Mouse (Mus musculus) thymus, postnatal 14 days (tissue): ENCODE measurements at regions not wholly inside any gene's neighbourhood (a gene's known extent, or its start where the extent isn't known, plus 50 kb on each side); places are given as distances from the start of the nearest gene placed in this dataset.
"Not testable (repeated sequence)": the region's sequence is repeated elsewhere in the genome, so short reads cannot be mapped to it uniquely, and the experiment has no call there.

ENCODE experiments used
- DNase-seq: peaks from one replicate; pipeline ENCODE4 v3.0.0; 2021

DNA sequence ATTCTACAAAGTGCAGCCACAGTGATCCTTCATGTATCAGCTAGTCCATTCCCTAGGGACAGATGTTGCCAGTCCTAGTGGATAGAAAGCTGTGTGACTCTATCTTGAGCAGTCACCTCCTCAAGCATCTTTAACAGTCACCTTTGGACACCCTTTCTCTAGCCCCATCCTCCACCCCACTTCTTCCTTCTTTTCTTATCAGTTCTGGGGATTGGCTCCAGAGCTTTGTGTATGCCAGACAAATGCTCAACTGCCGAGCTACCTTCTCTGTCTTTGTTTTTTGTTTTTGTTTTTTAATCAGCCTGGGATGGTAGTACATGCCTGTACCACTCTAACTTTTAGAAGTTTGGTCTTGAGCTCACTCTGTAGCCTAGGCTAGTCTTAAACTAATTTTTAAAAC, 96.7 kb downstream of the Cd24a start:
- no peak for DNase-seq

GRCm38 (mm10) chr10:43675495-43675894, 97.4 kb downstream of the Cd24a start:
- not testable (repeated sequence) for DNase-seq

DNA sequence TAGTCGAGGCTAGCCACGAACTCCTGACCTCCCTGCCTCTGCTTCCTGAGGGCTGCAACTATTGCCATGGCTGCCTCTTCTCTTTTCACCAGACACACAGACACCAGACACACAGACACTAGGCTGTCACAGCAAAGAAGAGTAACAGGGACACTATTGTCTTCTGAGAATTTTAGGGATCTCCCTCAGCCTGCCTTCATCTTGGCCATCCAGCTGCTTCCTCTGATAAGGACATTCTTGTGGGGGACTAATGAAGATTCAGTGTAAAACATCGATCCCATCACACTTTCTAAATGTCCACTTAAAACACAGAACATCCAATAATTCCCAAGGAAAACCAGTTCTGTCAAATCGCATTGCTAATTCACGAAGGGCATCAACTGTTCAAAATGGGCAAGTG, 98.2 kb downstream of the Cd24a start:
- DNase-seq, result no peak

DNA sequence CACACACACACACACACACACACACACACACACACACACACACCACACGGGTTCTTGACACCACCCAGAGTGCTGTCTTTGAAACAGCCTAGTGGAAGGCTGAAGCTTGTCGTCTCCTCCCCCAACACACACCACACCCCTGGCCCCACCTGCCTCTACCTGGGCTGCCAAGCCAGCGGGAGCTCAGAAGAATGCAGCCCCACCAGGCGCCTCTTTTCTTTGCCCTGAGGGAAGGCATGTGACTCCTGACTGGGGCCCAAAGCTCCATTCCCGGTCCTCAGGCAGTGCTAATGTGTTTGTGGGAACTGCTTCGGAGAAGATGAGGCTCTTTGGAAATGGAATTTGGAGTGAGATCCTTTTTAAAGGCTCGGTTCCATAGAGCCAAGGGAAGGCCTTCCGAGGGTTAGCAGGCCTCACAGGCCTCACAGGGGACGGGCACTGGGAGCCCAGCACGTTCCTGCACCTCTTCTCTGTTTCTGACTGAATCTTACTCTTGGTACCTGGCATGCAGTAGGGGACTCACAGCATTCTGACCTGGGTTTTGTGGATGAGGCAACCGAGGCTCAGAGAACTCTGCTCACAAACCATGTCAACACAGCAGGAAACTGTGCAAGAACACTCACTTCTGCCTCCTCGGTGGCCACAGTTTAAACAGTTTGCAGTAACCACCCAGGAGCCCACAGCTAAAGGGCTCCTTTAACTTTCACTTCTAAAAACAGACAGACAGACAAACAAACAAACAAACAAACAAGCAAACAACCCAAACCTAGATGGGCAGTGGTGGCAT, 106.4 kb downstream of the Cd24a start:
- DNase-seq, result no peak

- DNase-seq, result no peak
These were observed 111.3 kb downstream of the Cd24a start for GRCm38 (mm10) chr10:43689161-43689913.

DNA sequence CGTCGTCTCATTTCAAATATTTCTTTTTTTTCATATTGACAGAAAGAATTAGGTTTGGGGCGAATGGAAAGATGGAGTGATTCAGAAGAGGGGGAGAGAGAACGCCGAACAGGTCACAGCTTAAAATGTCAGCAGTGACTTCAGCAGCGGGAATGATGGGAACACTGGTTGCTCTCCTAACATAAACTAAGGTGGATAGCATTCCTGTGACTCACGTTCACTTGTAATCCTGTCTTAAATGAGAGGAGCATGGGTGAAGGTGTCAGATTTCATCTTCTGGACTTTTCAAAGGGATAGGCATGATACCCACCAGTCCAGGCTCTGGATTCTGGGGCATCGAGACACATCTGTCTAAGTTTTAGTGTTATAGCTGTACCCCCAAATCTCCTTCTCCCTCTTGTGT, 111.8 kb downstream of the Cd24a start:
- no peak for DNase-seq

DNA sequence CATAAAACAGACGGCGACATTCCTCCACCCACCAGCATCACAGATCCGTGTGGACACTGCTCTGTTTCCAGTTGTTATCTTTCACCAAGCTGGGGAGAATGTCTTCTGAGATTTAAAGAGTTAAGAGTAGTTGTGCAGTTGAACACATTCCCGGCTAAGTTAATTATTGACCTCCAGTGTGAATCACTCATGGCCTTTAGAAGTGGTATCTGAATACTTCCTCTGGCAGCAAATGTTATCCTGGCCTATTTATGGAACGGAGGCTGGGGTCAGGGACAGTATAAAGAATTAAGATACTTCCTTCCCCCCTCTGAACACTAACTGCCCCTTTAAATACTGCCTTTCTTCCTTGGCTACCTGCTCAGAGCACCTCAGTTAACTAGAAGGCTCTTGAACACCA, 115.9 kb downstream of the Cd24a start:
- DNase-seq, result no peak

DNA sequence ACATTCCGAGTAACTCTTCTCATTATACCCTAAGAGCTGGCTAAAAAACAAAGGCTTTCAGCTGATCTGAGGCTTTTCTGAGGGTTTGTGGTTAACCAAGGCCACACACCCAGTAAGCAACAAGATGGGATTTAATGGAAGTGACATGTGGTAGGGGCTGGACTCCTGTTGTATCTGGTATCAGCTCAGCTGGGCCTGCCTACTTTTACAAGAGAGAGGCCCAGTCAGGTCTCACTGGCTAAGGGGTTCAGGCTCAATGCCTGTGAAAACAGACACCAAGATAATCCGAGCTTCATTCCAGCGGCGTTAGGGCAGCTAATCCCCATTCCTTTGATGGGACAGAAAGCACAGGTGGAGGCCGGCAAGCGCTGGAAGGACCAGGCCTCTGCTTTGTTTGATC, 116.4 kb downstream of the Cd24a start:
- DNase-seq, result no peak

DNA sequence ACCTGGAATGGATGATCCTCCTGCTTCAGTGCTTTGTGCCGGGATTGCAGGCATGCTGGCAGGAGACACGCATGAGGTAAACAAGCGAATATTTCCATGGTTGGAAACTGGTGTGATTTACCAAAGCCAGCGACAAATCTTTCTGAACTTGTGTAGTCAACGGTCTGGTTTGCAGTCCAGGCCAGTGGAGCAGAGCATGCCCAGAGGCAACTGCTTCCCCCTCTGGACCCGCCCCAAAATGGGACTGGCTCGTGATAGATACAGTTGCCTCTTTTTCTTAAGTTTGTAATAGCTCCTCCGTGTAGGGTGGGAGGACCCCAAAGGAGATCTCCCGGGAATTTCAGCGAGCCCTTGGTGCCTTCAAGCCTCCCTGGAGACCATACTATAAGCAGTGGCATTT, 117.4 kb downstream of the Cd24a start:
- no peak for DNase-seq

DNA sequence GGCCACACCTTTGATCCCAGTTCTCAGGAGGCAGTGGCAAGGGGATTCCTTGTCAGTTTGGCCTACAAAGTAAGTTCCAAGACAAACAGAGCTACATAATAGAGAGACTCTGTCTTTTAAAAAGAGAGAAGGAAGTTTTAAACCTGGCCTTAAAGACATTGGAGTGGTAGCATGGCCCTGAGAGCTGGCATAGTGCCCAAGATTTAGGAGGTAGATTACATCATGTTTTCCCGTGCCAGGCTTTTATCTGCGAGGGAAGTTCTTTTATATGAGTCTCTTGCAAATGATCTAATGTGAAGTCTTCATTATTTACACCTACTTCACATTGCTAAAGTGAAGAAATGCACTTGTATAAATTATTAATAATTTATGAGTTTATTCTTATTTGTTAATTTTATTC, 119.8 kb downstream of the Cd24a start:
- DNase-seq, result no peak

DNA sequence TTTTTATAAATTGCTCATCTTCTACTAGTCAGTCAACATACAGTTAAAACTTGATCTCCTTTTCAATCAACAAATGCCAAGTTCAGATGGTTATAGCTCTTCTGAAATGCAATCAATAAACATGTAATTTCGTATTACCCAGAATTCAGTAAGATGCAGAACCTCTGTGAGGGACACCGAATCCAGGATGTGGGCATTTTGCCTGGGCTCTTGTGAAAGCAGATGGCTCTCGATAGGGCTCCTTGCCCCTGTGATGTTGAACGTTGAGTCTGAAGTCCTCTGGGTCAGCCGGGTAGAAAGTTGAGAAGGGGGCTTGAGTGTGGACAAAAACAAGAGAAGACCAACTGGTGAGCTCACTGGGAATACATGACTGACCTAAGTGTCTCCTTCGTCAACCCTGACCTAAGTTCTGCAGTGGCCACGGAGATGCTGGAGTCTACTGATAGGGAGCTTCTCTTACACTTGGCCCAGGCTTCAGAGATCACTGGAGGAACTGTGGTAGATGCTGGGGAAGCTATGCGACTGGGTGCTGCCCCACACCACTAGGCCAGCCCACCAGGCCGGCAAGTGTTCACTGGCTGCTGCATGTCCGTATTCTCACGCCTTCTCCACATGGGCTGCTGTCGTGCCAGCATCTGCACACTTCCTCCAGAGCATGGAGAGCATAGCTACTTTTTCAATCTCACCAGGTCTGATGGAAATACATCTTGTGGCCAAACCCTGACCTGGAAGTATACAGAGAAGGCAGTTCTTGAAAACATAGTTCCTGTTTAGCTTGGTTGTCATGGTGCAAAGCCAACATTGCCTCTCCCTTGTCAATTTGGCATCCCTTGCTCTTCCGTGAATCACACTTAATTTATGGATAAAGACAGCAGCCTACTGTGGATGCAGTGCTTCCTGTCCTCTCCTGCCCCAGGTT, 122.5 kb downstream of the Cd24a start:
- DNase-seq, result no peak

DNA sequence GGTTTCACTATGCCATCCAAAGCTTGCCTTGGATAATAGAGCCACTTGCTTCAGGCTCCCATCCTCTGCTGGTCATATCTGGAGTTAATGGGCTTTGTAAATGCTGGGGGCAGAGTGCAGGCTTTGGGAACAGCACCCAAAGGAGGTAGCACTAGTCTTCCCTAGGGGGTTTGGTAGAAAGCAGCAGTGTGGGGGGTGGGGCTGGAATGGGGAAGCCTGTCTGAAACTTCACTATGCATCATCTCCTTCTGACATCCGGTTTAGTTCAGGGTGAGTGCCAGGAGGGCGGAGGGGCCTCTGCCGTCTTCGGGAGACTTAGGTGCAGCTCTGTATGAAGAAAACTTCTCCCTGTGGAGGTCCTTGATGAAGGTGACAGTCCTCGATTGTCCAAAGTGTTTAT, 124.8 kb downstream of the Cd24a start:
- peak; percentile 37 for DNase-seq

DNA sequence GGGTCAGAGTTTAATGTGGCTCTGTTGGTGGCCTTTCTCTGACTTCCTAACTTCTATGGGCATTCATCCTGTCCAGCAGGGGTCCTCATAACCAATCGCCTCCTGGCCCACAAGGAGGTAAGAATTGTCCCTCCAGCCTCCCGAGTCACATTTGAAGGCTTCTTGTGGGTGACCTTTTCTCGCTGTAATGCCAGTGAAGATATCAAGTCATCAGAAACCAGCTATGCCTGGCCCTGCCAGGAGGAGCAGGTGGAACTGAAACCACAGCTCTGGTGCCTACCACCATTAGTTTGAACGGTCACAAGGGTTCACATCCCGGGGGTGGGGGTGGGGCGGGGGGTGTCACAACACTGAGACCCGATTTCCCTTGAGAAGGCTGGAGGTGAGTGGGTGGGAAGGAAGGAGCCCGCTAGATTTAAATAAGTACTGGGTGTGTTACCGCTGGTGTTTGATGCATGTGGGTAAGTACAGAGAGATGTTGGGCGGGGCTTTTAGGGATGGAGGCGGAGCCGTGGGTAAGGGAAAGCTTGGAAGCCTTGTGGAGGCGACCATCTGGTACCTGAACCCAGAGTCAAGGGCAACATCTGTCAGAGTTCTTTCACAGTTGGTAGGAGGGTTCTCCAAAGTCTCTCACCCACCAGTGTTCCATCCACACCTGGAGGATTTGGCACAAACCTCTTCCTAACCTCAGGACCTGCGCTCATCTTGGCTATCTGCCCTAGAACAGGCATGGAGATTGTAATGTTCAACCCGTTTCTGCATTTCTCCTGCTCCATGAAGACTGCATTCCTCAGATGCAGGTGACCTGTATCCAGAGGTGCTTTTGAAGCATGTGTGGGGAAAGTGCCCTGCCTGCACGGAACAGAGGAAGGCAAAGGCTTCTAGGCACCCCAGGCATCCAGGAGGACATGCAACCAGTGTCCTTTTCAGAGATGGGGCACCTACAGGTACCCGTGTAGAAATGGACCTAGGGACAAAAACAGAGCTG, 128.2 kb downstream of the Cd24a start:
- peak; percentile 59 for DNase-seq

DNA sequence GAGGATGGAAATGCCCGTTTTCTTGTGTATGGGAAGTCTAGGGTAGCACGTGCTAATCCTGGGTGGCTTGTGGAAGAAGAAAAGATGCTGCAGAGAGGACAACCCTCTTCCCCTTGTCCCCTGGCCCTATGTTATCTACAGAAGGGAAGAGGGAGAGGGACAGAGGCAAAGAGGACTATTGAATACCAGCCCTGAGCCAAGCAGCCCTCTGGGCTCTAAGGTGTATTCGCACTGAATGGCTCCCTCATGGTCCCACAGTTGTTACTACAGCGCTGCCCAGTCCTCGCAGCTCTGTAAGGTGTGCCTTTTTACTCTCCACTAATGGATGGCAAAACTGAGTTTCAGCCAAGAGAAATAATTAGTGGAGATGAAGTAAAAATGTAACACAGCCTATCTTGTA, 128.9 kb downstream of the Cd24a start:
- DNase-seq, result no peak

DNA sequence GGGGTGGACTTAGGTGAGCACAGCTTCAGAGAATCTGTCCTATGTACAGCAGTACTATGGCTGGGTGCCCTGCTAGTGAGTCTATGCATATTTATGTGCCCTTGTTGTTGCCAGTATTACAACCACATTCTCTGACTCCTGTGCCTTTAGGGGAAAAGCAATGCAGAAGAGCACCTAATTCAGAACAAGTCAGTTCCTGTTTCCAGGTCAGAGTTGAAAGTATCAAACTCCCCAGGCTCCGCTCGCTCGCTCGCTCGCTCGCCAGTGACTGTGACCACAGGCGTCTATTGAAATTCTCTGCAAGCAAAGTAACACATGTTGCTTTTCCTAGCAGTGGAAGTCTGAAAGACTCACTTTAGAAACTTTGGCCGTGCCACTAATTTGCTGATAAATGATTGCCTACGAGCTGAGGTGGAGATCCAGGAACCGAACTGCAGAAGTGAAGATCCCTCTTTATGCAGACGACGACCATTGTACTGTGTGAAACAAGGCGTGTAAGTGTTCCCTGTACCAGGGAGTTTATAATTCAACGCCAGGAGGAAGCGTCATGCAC, 129.8 kb downstream of the Cd24a start:
- no peak for DNase-seq

DNA sequence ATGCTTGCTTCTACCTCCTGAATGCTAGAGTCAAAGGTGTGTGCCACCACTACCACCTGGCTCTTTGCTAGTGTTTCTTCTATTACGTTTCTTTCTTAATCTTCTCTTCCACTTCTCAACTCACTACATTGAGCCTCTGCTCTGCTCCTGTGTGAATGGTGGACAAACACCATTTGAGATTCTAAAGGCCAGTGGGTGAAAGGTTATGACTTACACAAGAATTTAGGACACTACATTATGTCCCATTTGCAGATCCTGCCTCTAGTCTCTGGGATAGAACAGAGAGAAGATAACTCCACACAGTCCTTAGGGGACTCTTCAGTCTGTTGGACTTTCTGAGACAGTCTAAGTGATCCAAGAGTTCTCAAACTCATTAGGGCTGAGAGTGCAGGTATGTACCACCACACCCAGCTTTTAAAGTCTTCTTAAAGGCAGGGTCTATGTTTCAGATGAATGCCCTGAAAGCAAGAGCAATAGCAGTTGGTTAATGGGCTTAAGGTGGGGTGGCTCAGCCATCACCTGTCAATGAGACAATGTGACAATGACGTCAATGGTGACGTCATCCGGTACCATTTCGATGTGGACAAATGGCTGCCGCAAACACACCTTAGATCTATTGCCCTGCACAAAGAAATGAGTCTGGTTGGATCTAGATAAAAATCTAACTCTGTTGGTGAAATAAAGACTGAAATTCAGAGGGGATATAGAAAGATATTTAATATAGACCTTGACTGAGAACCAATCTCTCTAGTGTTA, 131.4 kb downstream of the Cd24a start:
- DNase-seq, result no peak

GRCm38 (mm10) chr10:43710186-43710885, 132.3 kb downstream of the Cd24a start:
- no peak for DNase-seq

DNA sequence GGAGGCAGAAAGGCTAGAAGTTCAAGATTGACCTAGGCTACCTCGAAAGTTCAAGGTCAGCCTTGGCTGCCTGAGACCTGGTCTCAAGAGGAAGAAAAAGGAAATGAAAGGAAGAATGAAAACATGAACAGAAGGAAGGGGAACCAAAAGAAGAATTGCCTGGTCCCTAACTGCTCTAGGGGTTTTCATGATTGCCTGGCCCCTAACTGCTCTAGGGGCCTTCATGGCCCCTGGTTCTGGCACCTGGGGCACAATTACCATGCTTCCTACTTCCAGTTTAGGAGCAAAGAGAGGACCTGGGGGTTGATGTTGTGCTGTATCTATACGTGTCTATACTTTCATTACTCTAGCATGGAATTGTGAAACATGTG, 132.8 kb downstream of the Cd24a start:
- DNase-seq, result no peak

GRCm38 (mm10) chr10:43712657-43713056, 134.6 kb downstream of the Cd24a start:
- no peak for DNase-seq

- DNase-seq, result no peak
These were observed 140.7 kb downstream of the Cd24a start for GRCm38 (mm10) chr10:43718768-43719167.
